Mouse (Mus musculus) forebrain, embryonic 15.5 days (tissue): Measurements from ENCODE around the gene Pcna. TPM values are rescaled to one million over a fixed set of nuclear protein-coding genes. Genes with fewer than 3 reads are reported as not detected.
A peak's percentile ranks its signal among the peaks of the same experiment; 100 is the strongest.
"Not testable (repeated sequence)": the region's sequence is repeated elsewhere in the genome, so short reads cannot be mapped to it uniquely, and the experiment has no call there.

Source experiments
- ATAC-seq: fragments of 200-750 bp; cut with Nextera tagmentation; replicated peaks from 2 replicates; pipeline ENCODE4 v1.8.0; 2017; ENCODE audit warnings: mild to moderate bottlenecking, moderate TSS enrichment, moderate library complexity
- H3K27ac ChIP-seq: fragments of 300-500 bp; sonication (generic); replicated peaks from 2 replicates; pipeline ENCODE4 v1.5.1; 2015; ENCODE audit warnings: mild to moderate bottlenecking, inconsistent platforms
- H3K27me3 ChIP-seq: fragments of 300-500 bp; sonication (generic); 2 replicates; pipeline ENCODE4 v1.6.1; 2015; ENCODE audit warnings: inconsistent platforms
- H3K36me3 ChIP-seq: fragments of 300-500 bp; sonication (generic); 2 replicates; pipeline ENCODE4 v1.6.1; 2015; ENCODE audit warnings: mild to moderate bottlenecking, inconsistent platforms
- H3K4me1 ChIP-seq: fragments of 300-500 bp; sonication (generic); 2 replicates; pipeline ENCODE4 v1.6.1; 2015; ENCODE audit warnings: inconsistent platforms
- H3K4me2 ChIP-seq: fragments of 300-500 bp; sonication (generic); replicated peaks from 2 replicates; pipeline ENCODE4 v1.6.1; 2015; ENCODE audit warnings: mild to moderate bottlenecking, inconsistent platforms
- H3K4me3 ChIP-seq: fragments of 300-500 bp; sonication (generic); 2 replicates; pipeline ENCODE4 v1.5.1; 2015; ENCODE audit warnings: mild to moderate bottlenecking, inconsistent platforms
- H3K9ac ChIP-seq: fragments of 300-500 bp; sonication (generic); replicated peaks from 2 replicates; pipeline ENCODE4 v1.6.1; 2015; ENCODE audit warnings: mild to moderate bottlenecking, inconsistent platforms
- H3K9me3 ChIP-seq: fragments of 300-500 bp; sonication (generic); 2 replicates; pipeline ENCODE4 v1.6.1; 2016; ENCODE audit warnings: inconsistent platforms
- WGBS: fragments of 180-500 bp; shearing (Covaris S2); methylation state at CpG from one replicate; pipeline ENCODE4 v1.1.7; 2015; ENCODE audit warnings: mixed read lengths; 5-methylcytosine and 5-hydroxymethylcytosine counted together
- polyA plus RNA-seq: library from polyadenylated mRNA; unstranded; fragments of >200 nt; fragmentation: Nextera tagmentation; extraction: Ambion mirVana; gene quantifications from 2 replicates; pipeline ENCODE4 v1.2.1, GENCODE M21; 2015

Gene Pcna
- polyA plus RNA-seq, 1 experiment from 2014 or later = 190 TPM

DNA sequence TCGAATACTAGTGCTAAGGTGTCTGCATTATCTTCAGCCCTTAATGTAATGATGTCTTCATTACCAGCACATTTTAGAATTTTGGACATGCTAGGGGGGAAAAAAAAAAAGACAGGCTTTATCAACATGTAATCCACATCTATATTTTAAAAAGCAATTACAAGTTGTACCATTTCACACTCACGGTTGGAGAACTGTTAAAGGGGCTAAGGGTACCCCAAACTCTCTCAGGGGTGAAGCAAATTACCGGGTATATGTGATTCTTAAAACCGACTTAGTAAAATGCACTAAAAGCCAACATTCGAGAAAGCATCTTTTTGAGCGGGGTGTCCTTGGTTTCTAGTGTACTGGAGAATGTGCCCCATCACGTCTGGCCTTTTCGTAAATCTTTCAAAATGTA, 1.2 kb downstream of the Pcna start:
- peak overlapping the region; percentile 49 for H3K9ac ChIP-seq

DNA sequence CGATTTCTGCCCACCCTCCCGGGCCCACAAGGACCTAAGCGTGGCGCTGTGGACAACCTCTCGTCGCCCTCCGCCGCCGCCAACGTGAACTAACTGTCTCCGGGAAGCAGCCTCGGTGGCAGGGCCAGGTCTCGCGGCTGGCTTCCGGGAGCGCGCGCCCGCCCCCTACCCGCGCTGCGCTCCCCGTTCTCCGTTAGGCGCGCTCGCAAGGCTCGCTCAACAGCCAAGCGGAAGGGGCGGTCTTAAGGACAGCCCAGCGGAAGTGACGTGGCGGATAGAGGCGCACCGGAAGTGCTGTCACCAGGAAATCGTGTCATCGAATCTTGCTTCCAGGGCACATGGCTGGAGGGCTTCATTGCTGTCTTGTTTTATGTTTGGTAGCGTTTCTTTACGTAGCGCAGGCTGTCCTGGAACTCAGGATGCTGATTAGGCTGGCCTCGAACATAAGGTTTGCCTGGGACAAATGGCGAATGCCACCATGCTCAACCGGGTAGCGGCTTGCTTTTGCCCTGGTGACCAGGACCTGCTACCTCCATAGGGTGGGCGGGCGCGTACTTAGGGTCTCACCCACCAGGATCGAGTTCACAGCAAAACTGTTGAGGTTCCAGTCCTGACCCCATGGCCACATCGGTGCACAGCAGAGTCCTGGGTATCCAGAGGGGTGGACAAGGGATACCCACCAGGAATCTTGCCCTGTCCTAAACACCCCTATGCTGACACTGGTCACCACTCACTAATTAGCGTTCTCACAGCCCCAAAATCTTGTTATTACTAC, 5.4 kb downstream of the Pcna start, which contains the start of gene Tmem230:
Tmem230 (minus strand) TSS at position 269 of the 775 bp plus-strand sequence.
- Histone ChIP-seq H3K9ac (peak within 1 kb of the TSS; percentile 75), H3K4me3 (peak within 1 kb of the TSS; percentile 81), H3K9me3 (no peaks in the 10 kb centered on the region), H3K4me2 (peak within 1 kb of the TSS; percentile 83), H3K27me3 (no peaks in the 10 kb centered on the region), H3K36me3 (peaks cover 27% of the 10 kb centered on the region), H3K4me1 (peaks cover 43% of the 10 kb centered on the region), H3K27ac (peak within 1 kb of the TSS; percentile 82)
- WGBS = 5% methylated on average over 50 of the region's 50 CpGs
- ATAC-seq = peak; percentile 93

More for the DNA sequence above, 1.2 kb downstream of the Pcna start:
- Histone ChIP-seq H3K27me3 (no peaks in the 10 kb centered on the region), H3K36me3 (peaks cover 18% of the 10 kb centered on the region; the same call in 1 of the 2 replicates), H3K9me3 (no peaks in the 10 kb centered on the region), H3K27ac (no peak overlapping the region), H3K4me1 (peaks cover 45% of the 10 kb centered on the region), H3K4me2 (peak overlapping the region; percentile 57), H3K4me3 (peak overlapping the region; percentile 58)
- 10% methylated on average over 8 of the region's 8 CpGs for WGBS
- no peak for ATAC-seq

DNA sequence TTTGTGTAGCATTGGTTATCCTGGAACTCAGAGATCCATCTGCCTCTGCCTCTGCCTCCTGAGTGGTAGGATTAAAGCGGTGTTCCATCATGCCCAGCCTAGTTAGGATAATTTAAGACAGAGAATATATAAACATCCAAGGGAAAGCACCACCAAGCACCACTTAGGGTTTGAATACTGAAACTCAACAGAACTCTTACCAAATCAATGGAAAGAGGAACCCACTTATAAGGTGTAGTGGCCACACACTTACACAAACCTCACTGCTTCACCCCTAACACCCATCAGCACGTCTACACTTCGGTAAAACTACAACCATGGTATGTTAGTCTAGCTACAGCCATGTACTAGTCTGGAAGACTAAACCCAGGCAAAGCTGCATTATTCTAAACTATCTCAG, 9.7 kb downstream of the Pcna start:
- ATAC-seq = no peak
- Histone ChIP-seq H3K27me3 (no peaks in the 10 kb centered on the region), H3K4me1 (peaks cover 12% of the 10 kb centered on the region), H3K27ac (no peak overlapping the region), H3K9me3 (no peaks in the 10 kb centered on the region), H3K4me2 (no peak overlapping the region), H3K9ac (no peak overlapping the region), H3K36me3 (peaks cover 8% of the 10 kb centered on the region; the same call in 1 of the 2 replicates), H3K4me3 (no peak overlapping the region)
- WGBS = 93% methylated on average over 3 of the region's 3 CpGs

DNA sequence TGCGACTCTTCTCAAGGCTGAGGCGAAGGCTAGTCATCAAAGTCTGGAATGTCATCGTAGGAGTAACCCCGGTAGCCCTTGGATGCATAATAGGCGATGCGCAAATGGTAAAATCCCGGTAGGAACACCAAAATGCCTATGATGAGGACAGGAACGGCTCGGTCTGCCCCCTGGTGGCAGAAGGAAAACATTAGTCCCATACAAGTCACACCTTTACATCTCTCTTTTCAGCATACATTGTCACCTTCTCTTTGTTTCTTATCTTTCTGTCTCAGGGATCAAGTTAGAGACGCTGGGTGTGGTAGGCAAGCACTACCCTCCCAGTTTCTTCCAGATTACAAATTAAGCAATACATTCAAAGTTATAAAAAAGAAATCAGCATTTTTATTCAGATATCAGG, 12.7 kb downstream of the Pcna start:
- H3K27ac ChIP-seq, H3K4me2 ChIP-seq, H3K36me3 ChIP-seq, H3K4me1 ChIP-seq, H3K27me3 ChIP-seq, H3K4me3 ChIP-seq, H3K9ac ChIP-seq, H3K9me3 ChIP-seq: not testable (repeated sequence)
- WGBS = 25% methylated on average over 10 of the region's 10 CpGs
- 0 out of 2 replicates have a peak, but pooled peaks have one; percentile 26 for ATAC-seq

DNA sequence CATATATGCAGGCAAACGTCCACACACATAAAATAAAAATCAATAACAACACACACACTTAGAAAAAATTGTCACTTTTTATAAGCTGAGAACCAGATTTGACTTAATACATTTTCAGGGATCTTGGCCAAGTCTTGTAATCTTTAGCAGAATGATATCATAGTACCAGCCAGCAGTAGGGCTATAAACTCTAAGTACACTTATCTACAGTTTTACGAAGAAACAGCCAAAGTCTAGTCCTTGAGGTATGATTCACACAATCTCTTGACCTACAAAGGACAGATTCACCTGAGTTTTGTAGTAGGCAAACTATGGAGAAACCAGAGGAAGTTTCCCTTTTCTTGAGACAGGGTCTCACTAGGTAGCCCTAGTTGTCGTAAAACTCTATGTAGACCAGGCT, 13.7 kb downstream of the Pcna start:
- not testable (repeated sequence) for H3K27ac ChIP-seq, H3K4me1 ChIP-seq, ATAC-seq, H3K4me3 ChIP-seq, H3K4me2 ChIP-seq, H3K36me3 ChIP-seq, H3K9me3 ChIP-seq, H3K27me3 ChIP-seq, H3K9ac ChIP-seq
- WGBS = 95% methylated on average over 3 of the region's 3 CpGs

DNA sequence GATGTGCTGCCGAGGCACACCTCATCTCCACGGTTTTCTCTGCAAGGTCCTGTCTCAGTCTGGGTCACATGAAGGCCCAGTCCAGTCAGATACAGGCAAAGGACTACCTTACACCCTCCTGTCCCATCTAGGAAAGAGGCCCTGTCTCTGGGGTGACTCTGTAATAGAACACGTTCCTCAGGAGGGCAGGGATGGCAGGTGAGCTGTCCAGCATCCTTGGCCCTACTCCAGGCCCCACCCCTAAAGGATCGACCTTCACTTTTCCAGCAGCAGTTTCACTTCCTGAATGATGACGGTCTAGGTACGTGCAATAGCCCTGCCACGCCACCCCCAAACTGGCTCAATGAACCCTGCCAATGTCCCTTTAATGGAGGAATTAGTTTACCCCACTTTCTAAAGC, 17.1 kb downstream of the Pcna start:
- H3K27me3 ChIP-seq = no peaks in the 10 kb centered on the region
- H3K9me3 ChIP-seq = no peaks in the 10 kb centered on the region
- 83% methylated on average over 7 of the region's 7 CpGs for WGBS
- no peak overlapping the region for H3K9ac ChIP-seq
- no peaks in the 10 kb centered on the region for H3K4me1 ChIP-seq
- H3K4me2 ChIP-seq = no peak overlapping the region
- no peak overlapping the region for H3K27ac ChIP-seq
- no peaks in the 10 kb centered on the region for H3K36me3 ChIP-seq
- H3K4me3 ChIP-seq = no peak overlapping the region
- no peak for ATAC-seq

DNA sequence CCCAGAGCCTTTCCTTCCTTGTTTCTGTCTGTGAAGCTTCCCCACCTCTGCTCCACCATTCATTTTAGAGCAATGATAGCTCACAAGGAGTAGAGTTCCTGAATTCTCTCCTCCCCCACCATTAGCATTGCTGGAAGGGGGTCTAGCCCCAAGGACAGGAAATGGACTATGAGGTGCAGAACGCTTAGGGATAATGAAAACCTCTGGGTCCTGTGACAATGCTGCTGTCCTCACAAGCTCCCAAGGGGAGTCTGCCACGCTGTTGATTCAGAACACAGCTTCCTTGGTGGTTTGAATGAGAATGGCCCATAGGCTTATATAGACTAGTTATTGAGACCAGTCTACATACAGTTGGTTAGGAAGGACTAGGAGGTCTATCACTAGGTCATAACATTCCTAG, 17.8 kb downstream of the Pcna start:
- no peaks in the 10 kb centered on the region for H3K9me3 ChIP-seq
- H3K4me3 ChIP-seq = no peak overlapping the region
- WGBS = 59% methylated on average over 2 of the region's 2 CpGs
- no peaks in the 10 kb centered on the region for H3K27me3 ChIP-seq
- no peak for ATAC-seq
- H3K27ac ChIP-seq = no peak overlapping the region
- no peak overlapping the region for H3K4me2 ChIP-seq
- H3K9ac ChIP-seq = no peak overlapping the region
- H3K36me3 ChIP-seq = no peaks in the 10 kb centered on the region
- no peaks in the 10 kb centered on the region for H3K4me1 ChIP-seq

DNA sequence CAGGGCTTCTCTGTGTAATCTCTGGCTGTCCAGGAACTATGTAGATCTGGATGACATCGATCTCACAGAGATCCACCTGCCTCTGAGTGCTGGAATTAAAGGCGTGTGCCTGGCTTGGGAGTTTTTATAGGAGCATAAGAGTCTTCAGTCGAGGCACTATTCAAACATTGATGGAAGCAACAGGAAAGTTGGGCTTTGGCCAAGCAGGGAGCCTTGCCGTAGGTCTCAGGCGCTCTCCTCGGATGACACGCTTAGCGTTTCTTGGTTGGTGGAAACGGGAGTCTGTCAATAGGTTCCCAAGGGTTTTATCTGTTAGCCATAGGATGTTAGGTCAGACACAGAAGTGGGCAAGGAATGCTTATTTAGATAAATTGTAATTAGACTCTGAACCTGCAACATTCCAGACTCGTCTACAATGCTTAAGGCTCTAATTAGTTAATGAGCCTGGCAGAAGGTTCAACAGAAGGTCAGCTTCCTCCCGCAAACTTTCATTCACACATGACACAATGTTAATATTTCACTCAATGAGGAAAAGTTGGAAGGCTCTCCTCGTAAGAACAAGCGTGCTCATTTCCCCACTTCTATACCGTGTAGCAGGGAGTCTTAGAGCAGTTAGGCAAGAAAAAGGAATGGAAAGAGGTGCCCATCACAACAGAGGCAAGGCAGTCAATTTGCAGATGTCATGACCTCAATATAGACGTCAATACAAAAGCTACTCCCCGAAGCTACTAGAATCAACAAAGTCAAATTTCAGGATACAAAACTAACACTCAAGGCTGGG, 18.9 kb downstream of the Pcna start:
- no peaks in the 10 kb centered on the region for H3K27me3 ChIP-seq
- ATAC-seq = no peak
- no peaks in the 10 kb centered on the region for H3K9me3 ChIP-seq
- no peaks in the 10 kb centered on the region for H3K36me3 ChIP-seq
- H3K27ac ChIP-seq = no peak overlapping the region
- no peak overlapping the region for H3K4me3 ChIP-seq
- no peak overlapping the region for H3K4me2 ChIP-seq
- no peaks in the 10 kb centered on the region for H3K4me1 ChIP-seq
- H3K9ac ChIP-seq = no peak overlapping the region
- WGBS = 57% methylated on average over 16 of the region's 16 CpGs

DNA sequence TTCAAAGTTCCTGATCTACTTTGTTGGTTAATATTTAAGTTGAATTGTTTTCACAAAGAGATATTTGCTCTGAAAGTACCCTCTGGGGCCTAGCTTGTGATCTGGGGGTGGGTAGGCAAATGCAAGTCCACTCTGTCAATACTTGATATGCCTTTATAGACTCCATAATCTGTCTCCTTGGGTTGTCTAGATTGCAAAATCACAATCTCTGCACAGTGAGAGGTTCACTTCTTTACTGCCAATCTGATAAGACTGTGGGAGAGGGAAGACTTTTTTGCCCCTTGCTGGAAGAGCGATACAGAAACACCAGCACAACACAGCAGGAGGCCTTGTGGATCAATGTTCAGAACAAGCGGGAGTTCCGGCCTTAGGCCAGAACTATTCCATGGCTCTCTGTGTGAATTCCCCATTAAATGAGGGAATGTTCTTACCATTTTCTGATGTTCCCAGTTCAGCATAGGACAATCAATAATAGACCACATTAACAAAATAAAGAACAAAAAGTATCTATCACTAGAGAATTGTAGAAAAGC, 20.6 kb downstream of the Pcna start:
- WGBS = 79% methylated on average over 3 of the region's 3 CpGs
- H3K4me1 ChIP-seq = no peaks in the 10 kb centered on the region
- no peak overlapping the region for H3K4me3 ChIP-seq
- ATAC-seq = no peak
- no peak overlapping the region for H3K9ac ChIP-seq
- H3K36me3 ChIP-seq = no peaks in the 10 kb centered on the region
- no peak overlapping the region for H3K4me2 ChIP-seq
- H3K9me3 ChIP-seq = no peaks in the 10 kb centered on the region
- no peak overlapping the region for H3K27ac ChIP-seq
- no peaks in the 10 kb centered on the region for H3K27me3 ChIP-seq

DNA sequence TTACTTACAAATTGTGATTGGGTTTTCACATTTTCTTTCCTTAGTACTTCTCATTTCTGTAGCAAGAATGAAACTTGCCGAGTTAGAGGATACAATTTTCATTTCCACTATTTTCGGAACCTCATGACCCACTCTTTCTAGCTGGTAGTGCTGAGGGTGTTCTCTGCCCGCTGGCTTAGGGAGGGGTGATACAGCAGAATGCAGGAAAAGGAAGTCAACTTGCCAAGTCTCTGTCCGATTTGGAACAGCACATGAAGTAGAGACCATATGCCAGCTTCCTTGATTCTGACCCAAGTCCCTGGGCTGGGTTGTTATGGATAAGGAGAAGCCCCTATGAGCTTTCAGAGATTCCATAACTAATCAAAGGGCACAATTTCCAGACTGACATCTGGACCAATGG, 28.8 kb downstream of the Pcna start:
- Histone ChIP-seq H3K9ac (no peak overlapping the region), H3K4me1 (no peaks in the 10 kb centered on the region), H3K36me3 (no peaks in the 10 kb centered on the region), H3K9me3 (no peaks in the 10 kb centered on the region), H3K4me3 (no peak overlapping the region), H3K4me2 (no peak overlapping the region), H3K27me3 (no peaks in the 10 kb centered on the region), H3K27ac (no peak overlapping the region)
- 91% methylated on average over 4 of the region's 4 CpGs for WGBS
- ATAC-seq = no peak

DNA sequence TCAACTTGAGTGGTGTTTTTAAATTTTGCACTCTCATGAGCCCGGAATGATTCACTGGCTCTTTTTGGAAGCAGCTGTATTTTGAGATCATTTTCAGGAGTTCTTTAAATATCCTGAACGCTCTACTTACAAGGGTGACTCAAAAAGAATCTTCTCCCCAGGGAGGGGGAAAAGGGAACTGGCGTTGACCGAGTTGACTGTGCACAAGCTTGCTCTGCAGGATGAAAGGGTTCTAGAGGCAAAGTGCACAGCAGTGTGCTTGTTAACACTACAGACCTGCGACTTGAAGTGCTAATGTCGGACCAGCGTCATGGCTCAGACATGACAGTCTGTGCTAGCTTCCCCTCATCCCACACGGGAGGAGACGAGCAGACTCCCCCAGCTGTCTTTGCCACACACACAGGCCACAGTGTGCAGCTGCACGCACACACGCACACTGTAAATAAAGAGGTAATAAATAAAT, 31.5 kb downstream of the Pcna start:
- no peak for ATAC-seq
- no peaks in the 10 kb centered on the region for H3K9me3 ChIP-seq
- no peaks in the 10 kb centered on the region for H3K27me3 ChIP-seq
- H3K9ac ChIP-seq = no peak overlapping the region
- WGBS = 77% methylated on average over 11 of the region's 11 CpGs
- no peaks in the 10 kb centered on the region for H3K4me1 ChIP-seq
- H3K4me3 ChIP-seq = no peak overlapping the region
- H3K27ac ChIP-seq = no peak overlapping the region
- no peak overlapping the region for H3K4me2 ChIP-seq
- no peaks in the 10 kb centered on the region for H3K36me3 ChIP-seq

DNA sequence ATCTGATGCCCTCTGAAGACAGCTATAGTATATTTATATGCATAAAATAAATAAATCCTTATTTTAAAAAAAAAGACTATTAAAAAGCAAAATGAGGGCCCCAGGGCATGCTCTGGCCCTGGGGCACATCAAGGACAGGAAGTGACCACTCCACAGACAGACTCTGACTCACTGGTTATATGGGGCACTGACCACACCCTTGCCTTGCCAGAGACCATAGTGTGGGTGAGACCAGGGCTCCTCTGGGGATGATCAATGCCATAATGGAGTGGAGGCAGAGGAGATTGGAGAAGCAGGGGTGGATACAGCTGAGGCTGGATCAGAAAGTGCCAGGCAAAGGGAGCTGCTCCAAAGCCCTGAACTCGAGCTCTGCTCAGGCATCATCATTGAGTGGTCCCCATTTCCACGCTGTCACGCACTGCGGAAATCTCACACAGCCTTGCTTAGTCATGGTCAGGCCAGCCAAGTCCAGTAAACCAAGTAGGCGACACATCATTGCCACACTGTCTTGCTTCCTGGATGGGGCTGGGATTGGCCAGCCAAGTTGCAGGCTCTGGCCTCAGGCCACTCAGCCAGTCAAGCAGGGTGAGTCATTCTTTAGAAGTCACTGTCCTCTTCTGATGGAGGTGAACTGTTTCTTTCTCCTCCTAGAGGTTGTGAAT, 41.0 kb downstream of the Pcna start:
- Histone ChIP-seq H3K27me3 (no peaks in the 10 kb centered on the region), H3K9ac (no peak overlapping the region), H3K9me3 (no peaks in the 10 kb centered on the region), H3K4me1 (no peaks in the 10 kb centered on the region), H3K4me2 (no peak overlapping the region), H3K4me3 (no peak overlapping the region), H3K27ac (no peak overlapping the region), H3K36me3 (no peaks in the 10 kb centered on the region)
- ATAC-seq = no peak
- WGBS = 87% methylated on average over 5 of the region's 5 CpGs
